ENCODE assay signal across 17 mouse cellular contexts in the genomic region with DNA sequence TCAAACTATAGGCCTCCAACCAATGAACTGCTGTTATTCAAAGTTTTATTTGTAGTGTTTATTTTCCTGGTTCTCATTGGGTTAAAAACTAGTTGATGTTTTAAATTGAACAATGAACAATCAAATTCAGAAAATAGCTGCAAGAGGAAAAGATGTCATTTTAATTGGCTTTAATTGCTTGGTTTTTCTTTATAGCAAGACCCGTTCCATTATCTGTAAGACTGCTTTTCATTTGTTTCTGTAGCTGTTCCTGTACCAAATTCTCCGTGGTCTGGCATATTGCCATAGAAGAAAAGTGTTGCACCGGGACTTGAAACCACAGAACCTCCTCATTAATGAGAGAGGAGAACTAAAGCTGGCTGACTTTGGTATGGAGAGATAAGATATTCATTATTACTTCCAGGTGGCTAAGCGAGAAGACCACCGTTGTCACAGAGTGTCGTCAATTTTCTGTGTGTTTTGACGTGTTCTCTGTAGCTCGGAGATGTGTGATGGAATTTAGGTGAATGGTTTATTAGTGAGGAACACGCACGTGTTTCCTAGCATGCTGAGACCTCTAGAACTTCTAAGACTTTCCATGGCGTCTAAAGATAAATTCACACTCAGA.
DNase-seq lines count a peak whose midpoint lies in the region; ATAC-seq lines count a peak whose summit lies in the region.
"Had no signal": no experiment of that assay in that cellular context is flagged by ENCODE, and none has a peak within 500 bp of the region (broad histone marks: within the 10 kb centered on the region; RNA-seq: fewer than 3 reads in every experiment).

No protein-coding gene starts in this region.

- no peak overlapping the region for H3K4me3 ChIP-seq in heart, embryonic 12.5 days
- no peak overlapping the region for H3K4me3 ChIP-seq in heart, embryonic 11.5 days (ENCODE audit: low read depth, low read length)
- H3K4me3 ChIP-seq in forebrain, embryonic 10.5 days: no peak overlapping the region
- H3K4me3 ChIP-seq: hindbrain, embryonic 12.5 days; limb, embryonic 13.5 days; liver, embryonic 15.5 days had no signal

- H3K4me2 ChIP-seq in heart, embryonic 12.5 days: no peak overlapping the region
- no peak overlapping the region for H3K4me2 ChIP-seq in heart, embryonic 11.5 days
- H3K4me2 ChIP-seq: hindbrain, embryonic 12.5 days; limb, embryonic 13.5 days; liver, embryonic 15.5 days; midbrain, embryonic 11.5 days had no signal

- ATAC-seq in heart, embryonic 12.5 days (ENCODE audit: insufficient number of reproducible peaks, low FRiP score): no peak
- ATAC-seq in heart, embryonic 11.5 days (replicated peaks; ENCODE audit: insufficient number of reproducible peaks, low FRiP score, low TSS enrichment): no peak
- ATAC-seq in inflammation-experienced regulatory T-cells, adult 6 months: peak; percentile 20
- ATAC-seq: forebrain, embryonic 16.5 days had no signal

- peak; percentile 64 for DNase-seq in CD4-positive helper T cell, adult 2 months (ENCODE audit: low read depth, low spot score)
- peak; percentile 74 for DNase-seq in NIH3T3 (ENCODE audit: low read depth)
- no peak for DNase-seq in cerebellum, adult 11 months
- DNase-seq in forebrain, embryonic 10.5 days (ENCODE audit: extremely low spot score, low spot score): no peak
- no peak for DNase-seq in layer of hippocampus, adult 18-20 months (ENCODE audit: low spot score in 2 of 2)
- DNase-seq: cerebellum, adult 11-12 months; kidney, adult 2 months; kidney, postnatal 36 days; right cerebral cortex, postnatal 4 days had no signal

- H3K9ac ChIP-seq in heart, embryonic 12.5 days: no peak overlapping the region
- H3K9ac ChIP-seq in heart, embryonic 11.5 days (ENCODE audit: low read depth, low read length): no peak overlapping the region
- H3K9ac ChIP-seq: hindbrain, embryonic 12.5 days; limb, embryonic 13.5 days; liver, embryonic 15.5 days had no signal

- no peaks in the 10 kb centered on the region for H3K9me3 ChIP-seq in heart, embryonic 12.5 days (replicated peaks)
- H3K9me3 ChIP-seq in heart, embryonic 11.5 days (replicated peaks; ENCODE audit: control insufficient read depth, low read length): no peaks in the 10 kb centered on the region
- H3K9me3 ChIP-seq in forebrain, embryonic 10.5 days: no peaks in the 10 kb centered on the region
- H3K9me3 ChIP-seq: hindbrain, embryonic 12.5 days; limb, embryonic 13.5 days; liver, embryonic 15.5 days had no signal

- 65% methylated on average over 11 of the region's 11 CpGs for WGBS in heart, embryonic 12.5 days
- 75% methylated on average over 11 of the region's 11 CpGs for WGBS in heart, embryonic 11.5 days (ENCODE audit: insufficient replicate concordance)
- WGBS in forebrain, embryonic 10.5 days: 91% methylated on average over 11 of the region's 11 CpGs

- H3K27me3 ChIP-seq in heart, embryonic 12.5 days (replicated peaks): no peaks in the 10 kb centered on the region
- H3K27me3 ChIP-seq in heart, embryonic 11.5 days (ENCODE audit: control insufficient read depth, insufficient read depth, low read length): no peaks in the 10 kb centered on the region
- H3K27me3 ChIP-seq in forebrain, embryonic 10.5 days (ENCODE audit: poor library complexity, severe bottlenecking): no peaks in the 10 kb centered on the region
- H3K27me3 ChIP-seq: hindbrain, embryonic 12.5 days; limb, embryonic 13.5 days; liver, embryonic 15.5 days had no signal

- peak overlapping the region; percentile 75; the same call in 1 of the 2 replicates for H3K27ac ChIP-seq in heart, embryonic 12.5 days (ENCODE audit: poor library complexity, severe bottlenecking)
- no peak overlapping the region for H3K27ac ChIP-seq in heart, embryonic 11.5 days (ENCODE audit: low read depth, low read length)
- no peak overlapping the region for H3K27ac ChIP-seq in forebrain, embryonic 10.5 days
- H3K27ac ChIP-seq: hindbrain, embryonic 12.5 days; limb, embryonic 13.5 days; liver, embryonic 15.5 days had no signal

- H3K4me1 ChIP-seq in heart, embryonic 12.5 days (replicated peaks): peaks cover 14% of the 10 kb centered on the region
- H3K4me1 ChIP-seq in heart, embryonic 11.5 days (ENCODE audit: control insufficient read depth, insufficient read depth, low read length): peaks cover 3% of the 10 kb centered on the region; the same call in 1 of the 2 replicates
- H3K4me1 ChIP-seq in forebrain, embryonic 10.5 days: no peaks in the 10 kb centered on the region
- H3K4me1 ChIP-seq: hindbrain, embryonic 12.5 days had no signal

- peaks cover 44% of the 10 kb centered on the region for H3K36me3 ChIP-seq in heart, embryonic 12.5 days
- H3K36me3 ChIP-seq in heart, embryonic 11.5 days (ENCODE audit: control insufficient read depth, insufficient read depth, low read length): peaks cover 3% of the 10 kb centered on the region; the same call in 1 of the 2 replicates
- H3K36me3 ChIP-seq in forebrain, embryonic 10.5 days (replicated peaks): peaks cover 61% of the 10 kb centered on the region

Comparison
In these comparisons a context has a peak if more than half of its experiments do, and no peak if none do; other contexts are left out.
1. DNase-seq: peak in CD4-positive helper T cell, adult 2 months (single experiment) and NIH3T3 (single experiment); none in cerebellum, adult 11 months (single experiment), forebrain, embryonic 10.5 days (single experiment) and layer of hippocampus, adult 18-20 months (0 of 2).